Mouse (Mus musculus) intestine, postnatal 0 days (tissue): Measurements from ENCODE around the gene Atp6v1g1. TPM values are rescaled to one million over a fixed set of nuclear protein-coding genes. Genes with fewer than 3 reads are reported as not detected.

Experiments used
- ATAC-seq: fragments of 200-750 bp; cut with Nextera tagmentation; 2 replicates; pipeline ENCODE4 v1.8.0; 2017; ENCODE audit warnings: mild to moderate bottlenecking, moderate TSS enrichment, moderate library complexity
- H3K27ac ChIP-seq: fragments of 300-500 bp; sonication (generic); 2 replicates; pipeline ENCODE4 v1.5.1; 2014; ENCODE audit warnings: mild to moderate bottlenecking, low read depth, low read length, moderate library complexity
- H3K27me3 ChIP-seq: fragments of 300-500 bp; sonication (generic); replicated peaks from 2 replicates; pipeline ENCODE4 v1.6.1; 2014; ENCODE audit warnings: low read length, mixed read lengths; ENCODE audit not compliant: control insufficient read depth, insufficient read depth
- H3K36me3 ChIP-seq: fragments of 300-500 bp; sonication (generic); 2 replicates; pipeline ENCODE4 v1.6.1; 2014; ENCODE audit warnings: mild to moderate bottlenecking, moderate library complexity; ENCODE audit not compliant: control insufficient read depth, insufficient read depth
- H3K4me1 ChIP-seq: fragments of 300-500 bp; sonication (generic); replicated peaks from 2 replicates; pipeline ENCODE4 v1.6.1; 2014; ENCODE audit warnings: antibody characterized with exemption, low read length, mixed read lengths; ENCODE audit not compliant: control insufficient read depth, insufficient read depth
- H3K4me2 ChIP-seq: fragments of 300-500 bp; sonication (generic); replicated peaks from 2 replicates; pipeline ENCODE4 v1.6.1; 2014; ENCODE audit warnings: low read depth, mild to moderate bottlenecking, moderate library complexity
- H3K4me3 ChIP-seq: fragments of 300-500 bp; sonication (generic); 2 replicates; pipeline ENCODE4 v1.5.1; 2014; ENCODE audit warnings: low read depth, low read length
- H3K9ac ChIP-seq: fragments of 300-500 bp; sonication (generic); 2 replicates; pipeline ENCODE4 v1.6.1; 2014; ENCODE audit warnings: mild to moderate bottlenecking, low read depth, low read length
- H3K9me3 ChIP-seq: fragments of 300-500 bp; sonication (generic); 2 replicates; pipeline ENCODE4 v1.6.1; 2016; ENCODE audit warnings: mixed run types; ENCODE audit not compliant: control insufficient read depth
- CTCF ChIP-seq: sonication (generic); IDR thresholded peaks from 2 replicates; pipeline ENCODE4 v1.5.1; 2016; ENCODE audit warnings: low read depth, mild to moderate bottlenecking, control low read depth, antibody characterized with exemption, moderate library complexity
- whole genome bisulfite sequencing: fragments of 180-500 bp; shearing (Covaris S2); extraction: QIAGEN DNeasy Blood & Tissue Kit; methylation state at CpG from one replicate; pipeline ENCODE4 v1.1.7; 2014; 5-methylcytosine and 5-hydroxymethylcytosine counted together
- polyA plus RNA-seq: library from polyadenylated mRNA; unstranded; fragments of >200 nt; fragmentation: Nextera tagmentation; extraction: Ambion mirVana; gene quantifications from 2 replicates; pipeline ENCODE4 v1.2.1, GENCODE M21; 2015

The Atp6v1g1 gene
- polyA plus RNA-seq, 1 experiment from 2014 or later, result 364 TPM

DNA sequence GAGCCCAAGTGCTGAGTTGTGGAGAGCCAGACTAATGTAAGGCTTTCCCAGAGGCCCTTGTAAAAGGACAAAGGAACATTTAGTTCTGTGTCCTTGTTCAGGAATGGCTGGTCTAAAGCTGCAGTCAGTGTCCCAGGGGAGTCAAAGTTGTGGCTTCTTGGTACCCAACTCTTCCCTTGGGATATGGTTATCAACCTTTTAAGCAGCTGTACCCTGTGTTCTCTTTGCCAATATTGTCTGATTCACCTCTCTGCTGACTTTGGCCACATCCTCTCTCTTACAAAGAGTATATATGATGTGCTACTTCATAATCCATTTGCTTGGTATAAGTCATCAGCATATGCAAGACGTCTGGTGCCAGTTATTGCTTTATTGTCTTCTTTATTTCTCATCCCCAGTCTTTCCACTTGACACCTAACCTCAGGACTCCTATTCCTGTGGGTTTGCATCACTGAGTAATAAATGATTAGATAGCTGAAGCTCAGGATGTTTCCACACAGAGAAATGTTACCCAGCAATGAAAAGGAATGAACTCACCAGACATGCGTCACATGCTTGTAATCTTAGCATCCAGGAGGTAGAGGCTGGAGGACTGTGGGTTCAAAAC is 22.7 kb upstream of the Atp6v1g1 start:
- Histone ChIP-seq H3K4me1 (no peaks in the 10 kb centered on the region), H3K9ac (no peak overlapping the region), H3K27ac (no peak overlapping the region), H3K36me3 (no peaks in the 10 kb centered on the region), H3K27me3 (no peaks in the 10 kb centered on the region), H3K4me3 (no peak overlapping the region), H3K9me3 (no peaks in the 10 kb centered on the region), H3K4me2 (no peak overlapping the region)
- no peak for TF ChIP-seq CTCF
- ATAC-seq, result no peak
- WGBS, result 65% methylated on average over 2 of the region's 2 CpGs

- Histone ChIP-seq H3K27ac (no peak overlapping the region), H3K4me2 (no peak overlapping the region), H3K4me1 (no peaks in the 10 kb centered on the region), H3K4me3 (no peak overlapping the region), H3K9ac (no peak overlapping the region), H3K27me3 (no peaks in the 10 kb centered on the region), H3K36me3 (no peaks in the 10 kb centered on the region), H3K9me3 (no peaks in the 10 kb centered on the region)
- no peak for TF ChIP-seq CTCF
- WGBS, result 76% methylated on average over 8 of the region's 8 CpGs
- ATAC-seq, result no peak
Measured at GRCm38 (mm10) chr4:63525514-63525913, 19.1 kb upstream of the Atp6v1g1 start.

DNA sequence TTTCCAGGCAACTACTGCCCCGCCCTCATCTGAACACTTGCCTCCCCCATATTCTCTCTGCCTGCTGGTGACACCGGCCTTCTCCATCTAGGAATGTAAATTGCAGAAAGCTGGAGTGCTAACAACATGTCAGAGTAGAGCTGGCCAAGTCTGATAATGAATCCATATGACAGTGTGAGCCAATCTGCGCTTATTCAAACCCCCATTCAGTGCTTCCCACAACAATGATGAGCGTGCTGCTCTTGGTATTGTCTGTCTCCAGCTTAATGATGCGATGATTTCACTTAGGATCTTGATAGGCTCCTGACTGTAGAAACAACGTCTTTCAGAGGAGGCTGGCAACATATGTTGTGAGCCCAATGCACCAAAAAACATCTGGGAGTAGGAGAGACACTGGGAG is 15.6 kb upstream of the Atp6v1g1 start:
- H3K4me2 ChIP-seq, result no peak overlapping the region
- H3K36me3 ChIP-seq, result no peaks in the 10 kb centered on the region
- no peaks in the 10 kb centered on the region for H3K4me1 ChIP-seq
- no peak overlapping the region for H3K4me3 ChIP-seq
- no peak overlapping the region for H3K27ac ChIP-seq
- TF ChIP-seq CTCF, result no peak
- H3K9ac ChIP-seq, result no peak overlapping the region
- ATAC-seq, result no peak
- 71% methylated on average over 6 of the region's 6 CpGs for WGBS
- no peaks in the 10 kb centered on the region for H3K27me3 ChIP-seq
- no peaks in the 10 kb centered on the region for H3K9me3 ChIP-seq

GRCm38 (mm10) chr4:63530409-63530808 is 14.2 kb upstream of the Atp6v1g1 start:
- no peaks in the 10 kb centered on the region for H3K4me1 ChIP-seq
- no peaks in the 10 kb centered on the region for H3K36me3 ChIP-seq
- H3K27ac ChIP-seq, result no peak overlapping the region
- H3K9ac ChIP-seq, result no peak overlapping the region
- H3K9me3 ChIP-seq, result no peaks in the 10 kb centered on the region
- no peak for ATAC-seq
- TF ChIP-seq CTCF, result no peak
- H3K27me3 ChIP-seq, result no peaks in the 10 kb centered on the region
- 80% methylated on average over 7 of the region's 7 CpGs for WGBS
- no peak overlapping the region for H3K4me3 ChIP-seq
- H3K4me2 ChIP-seq, result no peak overlapping the region

GRCm38 (mm10) chr4:63537602-63538001 is 7.0 kb upstream of the Atp6v1g1 start:
- H3K4me2 ChIP-seq, result no peak overlapping the region
- ATAC-seq, result no peak
- 60% methylated on average over 4 of the region's 4 CpGs for WGBS
- no peaks in the 10 kb centered on the region for H3K4me1 ChIP-seq
- H3K36me3 ChIP-seq, result no peaks in the 10 kb centered on the region
- no peak overlapping the region for H3K4me3 ChIP-seq
- H3K9ac ChIP-seq, result no peak overlapping the region
- TF ChIP-seq CTCF, result no peak
- no peak overlapping the region for H3K27ac ChIP-seq
- H3K9me3 ChIP-seq, result no peaks in the 10 kb centered on the region
- H3K27me3 ChIP-seq, result no peaks in the 10 kb centered on the region

DNA sequence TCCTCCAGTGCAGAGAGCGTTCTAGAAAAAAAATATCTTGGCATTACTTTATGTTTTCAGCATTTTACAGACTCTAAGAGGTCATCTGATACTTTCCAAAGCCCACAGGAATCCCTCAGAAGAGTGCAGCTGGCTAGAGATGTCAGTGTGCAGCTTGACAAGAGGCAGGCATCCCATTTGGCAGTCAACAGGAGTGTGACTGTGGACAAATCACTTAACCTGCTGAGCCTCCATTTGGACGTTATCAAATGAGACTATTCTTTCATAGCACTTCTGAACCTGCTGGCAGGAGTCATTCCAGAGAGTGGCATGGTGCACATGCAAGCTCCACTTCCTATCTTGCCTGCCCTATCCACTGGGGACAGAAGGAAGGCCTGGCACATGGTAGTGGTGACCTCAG is 2.4 kb upstream of the Atp6v1g1 start:
- H3K4me1 ChIP-seq, result 0 out of 2 replicates have a peak, but pooled peaks cover 8% of the 10 kb centered on the region
- 50% methylated on average over 2 of the region's 2 CpGs for WGBS
- ATAC-seq, result no peak
- H3K9me3 ChIP-seq, result no peaks in the 10 kb centered on the region
- H3K36me3 ChIP-seq, result no peaks in the 10 kb centered on the region
- no peak overlapping the region for H3K9ac ChIP-seq
- no peaks in the 10 kb centered on the region for H3K27me3 ChIP-seq
- TF ChIP-seq CTCF, result no peak
- no peak overlapping the region for H3K4me3 ChIP-seq
- H3K27ac ChIP-seq, result no peak overlapping the region
- H3K4me2 ChIP-seq, result no peak overlapping the region
